Mouse (Mus musculus): ENCODE results near the gene Gna14. TPM values are rescaled to one million over a fixed set of nuclear protein-coding genes. Genes with fewer than 3 reads are reported as not detected.

The Gna14 gene
- total RNA-seq (2021) = under 1 TPM; 0.76 to 0.96 TPM
- long read RNA-seq, experiment 1, partial matches to known transcripts = 0 of 2 reads
- long read RNA-seq, experiment 1, other reads (novel, unspliced or antisense) = 0 of 2 reads
- long read RNA-seq, experiment 2, partial matches to known transcripts = 0 of 1 reads
- long read RNA-seq, experiment 2, other reads (novel, unspliced or antisense) = 0 of 1 reads

GRCm38 (mm10) chr19:16435531-16436231, at the start of gene Gna14:
Gene Gna14 (plus strand): TSS chr19:16435762.
- DNase-seq (ENCODE audit: low spot score in 2 of 2) = peak; percentile 33 to 68

DNA sequence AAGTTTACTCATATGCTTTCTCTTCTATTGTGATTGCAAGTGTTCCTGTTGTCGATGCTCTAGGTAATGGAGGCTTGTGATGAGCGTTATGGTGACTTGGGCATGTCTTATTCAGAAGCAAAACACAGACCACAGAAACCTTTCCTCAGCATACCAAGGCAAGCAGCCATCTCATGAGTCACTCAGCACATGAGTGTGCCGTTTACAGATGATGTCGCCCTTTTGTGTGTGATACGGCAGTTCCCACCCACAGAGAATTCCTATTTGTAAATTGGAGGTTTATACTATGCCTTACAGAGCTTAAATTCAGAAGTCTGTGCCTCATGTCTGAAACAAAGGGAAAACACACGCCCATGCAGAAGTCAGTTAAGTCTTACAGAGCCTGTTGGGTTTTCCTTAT, 49.0 kb upstream of the Gna14 start:
- no peak for DNase-seq (ENCODE audit: low spot score in 2 of 2)

DNA sequence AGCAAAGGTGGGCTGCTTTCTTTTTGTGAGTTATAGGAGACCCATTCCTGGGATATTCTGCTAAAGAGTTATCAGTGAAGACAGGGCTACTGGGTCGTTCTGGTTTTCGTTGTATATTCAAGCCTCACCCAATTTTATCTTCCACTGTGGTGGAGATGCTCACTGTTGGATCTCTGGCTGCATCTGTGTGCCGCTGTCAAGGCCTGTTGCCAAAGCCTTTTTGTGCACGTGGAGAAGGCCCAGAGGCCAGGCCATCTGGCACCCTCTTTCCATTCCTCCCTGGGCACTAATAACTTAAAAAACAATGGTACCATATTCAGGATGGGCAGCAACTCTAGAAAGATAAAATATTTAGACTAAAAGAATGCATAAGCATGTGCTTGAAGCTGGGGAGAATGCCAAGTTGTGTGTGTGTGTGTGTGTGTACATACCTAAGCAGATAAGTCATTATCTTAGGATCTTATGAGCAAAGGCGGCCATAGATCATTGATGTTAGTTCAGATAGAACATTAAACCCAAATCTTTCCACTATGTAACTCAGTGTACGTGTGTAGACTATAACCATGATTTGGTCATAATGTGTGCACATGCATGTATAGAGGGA, 45.3 kb upstream of the Gna14 start:
- DNase-seq (ENCODE audit: low spot score in 2 of 2) = no peak

DNA sequence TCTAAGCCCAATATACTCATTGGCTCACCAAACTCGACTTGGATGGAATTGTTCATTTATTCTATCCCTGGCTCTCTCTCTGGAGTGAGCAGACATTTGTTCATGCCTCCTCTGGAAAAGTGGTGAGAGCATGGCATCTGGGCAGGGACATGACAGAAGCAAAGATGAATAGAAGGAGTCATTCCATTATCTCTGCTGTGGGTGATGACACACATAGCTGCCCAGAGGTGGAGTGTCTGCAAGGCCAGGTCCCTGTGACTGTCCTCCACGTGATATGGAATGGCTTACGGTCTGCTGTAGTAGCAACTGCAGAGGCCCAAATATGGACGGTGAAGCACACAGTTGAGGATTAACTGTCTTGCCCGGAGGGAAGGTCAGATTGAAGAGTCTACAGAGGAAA, 41.2 kb upstream of the Gna14 start:
- DNase-seq (ENCODE audit: low spot score in 2 of 2) = no peak

DNA sequence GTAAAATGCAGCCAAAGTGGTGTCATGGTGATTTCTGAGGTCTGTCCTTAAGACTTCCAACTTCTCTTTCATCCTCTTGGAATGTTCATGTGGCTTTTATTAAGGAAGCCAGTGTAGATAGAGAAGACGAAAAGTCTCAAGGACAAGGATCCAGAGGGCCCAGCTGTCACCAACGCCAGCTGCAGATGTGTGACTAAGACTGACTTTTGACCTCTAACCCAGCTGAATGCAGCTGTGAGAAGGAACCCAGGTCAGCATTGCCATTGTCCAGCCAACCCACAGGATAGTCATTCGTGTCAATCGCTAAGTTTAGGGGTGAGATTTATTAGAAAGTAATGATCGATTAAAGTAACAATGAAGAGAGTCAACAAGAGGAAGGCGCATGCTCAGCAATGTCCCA, 32.5 kb upstream of the Gna14 start:
- no peak for DNase-seq (ENCODE audit: low spot score in 2 of 2)

DNA sequence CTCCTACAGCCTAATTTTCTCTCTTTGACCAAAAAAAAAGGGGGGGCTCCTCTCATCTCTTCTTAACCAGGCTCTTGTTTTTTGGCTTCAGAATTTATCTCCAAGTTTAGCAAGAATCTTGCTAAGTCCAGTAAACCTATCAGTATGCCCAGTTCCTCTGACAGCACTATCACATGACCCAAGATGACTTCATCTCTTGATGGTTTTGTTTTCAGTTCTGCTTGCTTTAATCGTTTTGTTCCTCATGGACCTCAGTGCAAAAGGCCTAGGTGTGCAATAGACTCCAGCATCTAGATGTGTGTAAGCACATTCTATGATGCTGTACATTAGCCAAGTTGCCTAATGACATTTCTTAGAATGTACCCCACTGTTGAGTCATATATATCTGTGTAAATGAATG, 27.8 kb upstream of the Gna14 start:
- no peak for DNase-seq (ENCODE audit: low spot score in 2 of 2)

- DNase-seq (ENCODE audit: low spot score in 2 of 2) = no peak
Observed at GRCm38 (mm10) chr19:16411302-16411701, 24.3 kb upstream of the Gna14 start.

DNA sequence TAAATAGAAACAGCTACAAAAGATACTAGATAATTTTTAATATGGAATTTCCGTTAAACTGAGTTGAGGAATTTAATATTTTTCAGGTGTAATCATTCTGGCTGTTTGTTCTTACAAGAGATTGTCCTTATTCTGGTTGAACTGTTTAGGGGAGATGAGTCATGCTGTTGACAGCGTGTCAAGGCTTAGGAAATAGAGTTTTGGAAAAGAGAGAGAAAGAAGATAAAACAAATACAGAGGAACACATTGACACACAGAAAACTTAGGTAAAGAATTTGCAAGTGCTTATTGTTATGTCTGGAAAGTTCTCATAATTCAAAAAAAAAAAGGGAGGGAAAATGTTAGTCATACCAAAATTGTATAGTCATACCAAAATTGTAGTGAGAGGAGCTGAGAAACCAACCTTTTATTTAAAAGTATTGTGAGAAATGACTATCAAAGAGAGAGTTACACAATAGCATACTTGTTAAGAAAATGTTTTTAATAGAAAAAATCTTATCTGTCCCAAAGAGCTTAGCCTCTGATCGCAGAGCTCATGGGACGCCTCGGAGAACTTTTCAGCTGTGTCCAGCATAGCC, 17.4 kb upstream of the Gna14 start:
- DNase-seq (ENCODE audit: low spot score in 2 of 2) = no peak

- no peak for DNase-seq (ENCODE audit: low spot score in 2 of 2)
Observed at GRCm38 (mm10) chr19:16425596-16425995, 10.0 kb upstream of the Gna14 start.

DNA sequence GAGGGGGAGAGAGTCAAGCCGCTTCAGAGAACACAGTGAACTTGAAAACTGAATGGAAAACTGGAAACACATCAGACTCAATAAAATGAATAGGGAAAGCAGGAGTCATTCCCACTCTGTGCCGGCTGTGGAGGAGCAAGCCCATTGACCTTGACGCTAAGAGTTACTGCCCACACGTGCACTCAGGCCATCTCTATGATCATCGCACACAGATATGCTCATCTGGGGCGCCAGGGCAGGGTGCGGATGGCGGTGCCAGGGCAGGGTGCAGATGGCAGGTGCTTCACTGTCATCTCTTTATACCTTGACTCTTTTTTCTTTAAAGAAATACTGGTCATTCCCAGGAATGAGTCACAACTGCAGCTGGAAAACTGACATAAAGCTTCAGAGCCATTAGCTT, 4.2 kb upstream of the Gna14 start:
- no peak for DNase-seq (ENCODE audit: low spot score in 2 of 2)

GRCm38 (mm10) chr19:16434879-16435278, 683 bp upstream of the Gna14 start:
- no peak for DNase-seq (ENCODE audit: low spot score in 2 of 2)

GRCm38 (mm10) chr19:16436335-16437169, 990 bp downstream of the Gna14 start:
- DNase-seq (ENCODE audit: low spot score in 2 of 2) = peak; percentile 18 to 26

GRCm38 (mm10) chr19:16437170-16437483, 1.6 kb downstream of the Gna14 start:
- DNase-seq (ENCODE audit: low spot score in 2 of 2) = no peak

GRCm38 (mm10) chr19:16437906-16438305, 2.3 kb downstream of the Gna14 start:
- no peak for DNase-seq (ENCODE audit: low spot score in 2 of 2)

DNA sequence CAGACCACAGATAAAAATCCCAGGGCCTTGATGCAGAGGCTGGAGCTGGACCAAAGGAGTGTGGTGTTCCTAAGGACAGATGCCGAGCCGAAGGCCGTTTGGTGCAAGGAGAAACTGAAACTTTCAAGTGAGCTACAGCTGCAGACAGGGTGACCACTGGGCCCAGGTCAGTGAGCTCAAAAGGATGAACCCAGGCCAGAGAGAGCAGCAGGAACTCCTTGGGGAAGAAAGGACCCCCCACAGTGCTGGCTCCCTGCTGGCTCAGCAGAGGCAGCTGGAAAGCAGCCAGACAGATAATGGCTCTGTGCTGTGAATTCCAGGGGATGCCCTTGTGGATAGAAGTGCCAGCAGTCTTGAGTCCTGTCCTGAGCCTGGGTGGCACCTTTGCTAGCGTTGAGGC, 3.7 kb downstream of the Gna14 start:
- DNase-seq (ENCODE audit: low spot score in 2 of 2) = no peak

GRCm38 (mm10) chr19:16439834-16440233, 4.3 kb downstream of the Gna14 start:
- no peak for DNase-seq (ENCODE audit: low spot score in 2 of 2)

DNA sequence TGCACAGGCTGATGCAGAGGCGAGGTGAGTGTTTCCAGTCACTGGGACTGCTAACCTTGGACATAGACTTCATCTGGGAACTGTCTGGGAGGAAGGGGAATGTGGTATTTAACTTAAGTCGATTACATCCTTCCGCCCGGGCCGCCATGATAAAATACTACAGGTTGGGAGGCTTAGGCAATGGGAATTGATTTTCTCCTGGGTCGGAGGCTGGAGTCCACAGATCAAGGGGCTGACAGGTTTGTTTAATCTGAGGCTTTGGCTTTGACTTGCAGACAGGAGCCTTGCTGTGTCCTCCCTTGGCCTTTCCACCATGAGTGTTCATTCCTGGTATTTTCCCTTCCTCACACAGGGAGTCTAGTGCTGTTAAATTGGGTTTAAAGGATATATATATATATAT, 5.8 kb downstream of the Gna14 start:
- DNase-seq (ENCODE audit: low spot score in 2 of 2) = no peak

DNA sequence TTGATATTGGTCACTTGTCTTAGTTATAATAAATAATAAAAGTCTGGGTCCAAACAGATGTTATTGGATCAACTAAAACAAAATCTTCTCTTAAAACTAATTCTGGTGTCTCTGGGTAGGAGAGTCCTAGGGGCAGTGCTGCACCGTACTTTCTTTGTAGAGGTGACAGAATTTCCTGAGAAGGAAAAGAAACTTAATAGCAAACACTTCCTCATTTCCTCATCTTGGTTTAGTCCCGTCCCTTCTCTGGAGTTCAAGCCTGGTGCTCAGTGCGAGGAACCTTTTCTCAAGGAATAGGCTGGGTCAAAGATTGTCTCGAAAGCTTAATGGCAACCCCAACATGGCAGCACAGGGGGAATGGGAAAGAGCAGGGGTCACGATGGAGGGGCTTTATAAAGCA, 7.8 kb downstream of the Gna14 start:
- no peak for DNase-seq (ENCODE audit: low spot score in 2 of 2)

DNA sequence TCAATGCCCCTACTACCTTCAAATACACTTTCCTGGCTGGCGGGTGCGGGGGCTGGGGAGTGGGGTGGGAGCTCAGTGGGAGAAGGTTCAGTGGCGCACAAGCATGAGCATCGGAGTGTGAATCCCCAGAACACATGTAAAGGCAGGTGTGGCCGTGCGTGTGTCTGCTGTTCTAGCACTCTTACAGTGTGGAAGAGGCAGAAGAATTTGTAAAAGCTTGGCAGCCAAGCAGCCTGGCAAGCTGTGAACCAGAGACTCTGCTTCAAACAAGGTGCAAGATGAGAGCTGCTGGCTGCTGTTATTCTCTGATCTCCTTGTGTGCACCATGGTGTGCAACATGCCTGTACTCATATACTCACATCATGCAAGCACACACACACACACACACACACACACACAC, 11.1 kb downstream of the Gna14 start:
- no peak for DNase-seq (ENCODE audit: low spot score in 2 of 2)

GRCm38 (mm10) chr19:16447832-16448621, 12.5 kb downstream of the Gna14 start:
- DNase-seq (ENCODE audit: low spot score in 2 of 2) = no peak

DNA sequence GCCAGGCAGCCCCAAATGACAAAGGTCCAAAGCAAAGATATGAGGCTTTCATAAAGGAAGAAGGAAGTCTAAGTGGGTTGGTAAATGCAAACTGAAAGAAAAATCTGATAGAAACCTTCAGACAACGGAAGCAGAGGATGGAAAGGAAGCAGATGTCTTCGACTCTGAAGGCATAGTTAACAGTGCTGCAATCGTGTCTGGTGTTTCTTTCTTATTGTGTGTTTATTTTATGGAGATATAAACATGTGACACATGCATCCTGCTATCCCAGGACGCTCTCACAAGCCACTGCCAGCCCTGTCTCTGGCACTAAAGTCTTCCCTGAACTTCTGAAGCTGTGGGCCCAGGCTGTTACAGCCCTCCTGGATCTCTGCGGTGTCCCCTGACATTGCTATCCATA, 13.2 kb downstream of the Gna14 start:
- no peak for DNase-seq (ENCODE audit: low spot score in 2 of 2)

All from gastrocnemius, postnatal 4 days (tissue).